Mouse (Mus musculus): ENCODE measurements around the gene Ptcd1.

- no peak for TF ChIP-seq POLR2A (IDR thresholded peaks at IDR 0.05; ENCODE audit: extremely low read depth, insufficient read depth, low read length)
- TF ChIP-seq CTCF (IDR thresholded peaks at IDR 0.05; ENCODE audit: extremely low read depth, insufficient read depth, low read length), result no peak
Observed at GRCm38 (mm10) chr5:145114606-145115473, 52.1 kb downstream of the Ptcd1 start.

Data from cortical plate, adult 2 months (tissue).